Mouse (Mus musculus): ENCODE data around the gene Dsn1. TPM values are rescaled to one million over a fixed set of nuclear protein-coding genes. Genes with fewer than 3 reads are reported as not detected.
A peak's percentile ranks its signal among the peaks of the same experiment; 100 is the strongest.

Gene Dsn1
- polyA plus RNA-seq (2012; fragmentation: generic; extraction: Trizol) = 4.8 TPM

- no peak for TF ChIP-seq TCF3 (IDR thresholded peaks at IDR 0.05; ENCODE audit: insufficient read length, low read depth)
- peak; percentile 89 for TF ChIP-seq POLR2AphosphoS2 (IDR thresholded peaks at IDR 0.05; ENCODE audit: insufficient read length, low read depth)
- no peak for TF ChIP-seq REST (IDR thresholded peaks at IDR 0.05; ENCODE audit: insufficient read depth, insufficient read length)
- TF ChIP-seq SRF (IDR thresholded peaks at IDR 0.05; ENCODE audit: control insufficient read depth, insufficient read length, low read depth) = no peak
- TF ChIP-seq MYOD1 (IDR thresholded peaks at IDR 0.05; ENCODE audit: control insufficient read depth in 1 of 3, insufficient read length in 2 of 3, low read depth in 2 of 3) = no peak
- peak; percentile 84 for TF ChIP-seq POLR2A (IDR thresholded peaks at IDR 0.05; ENCODE audit: insufficient read length, low read depth)
- no peak for TF ChIP-seq TCF12 (IDR thresholded peaks at IDR 0.05; ENCODE audit: insufficient read depth, poor library complexity, severe bottlenecking)
- TF ChIP-seq MYOG (IDR thresholded peaks at IDR 0.05; ENCODE audit: control insufficient read depth in 1 of 3, insufficient read depth in 1 of 3, insufficient read length in 2 of 3, low read depth in 2 of 3) = no peak
- TF ChIP-seq MAX (IDR thresholded peaks at IDR 0.05; ENCODE audit: low read depth) = no peak
- peak; percentile 81 for TF ChIP-seq USF1 (IDR thresholded peaks at IDR 0.05; ENCODE audit: low read depth)
- peak; percentile 91 for TF ChIP-seq E2F4 (IDR thresholded peaks at IDR 0.05; ENCODE audit: insufficient read depth)
- no peak for TF ChIP-seq CEBPB (IDR thresholded peaks at IDR 0.05; ENCODE audit: insufficient read depth, poor library complexity, severe bottlenecking)
- H3K79me2 ChIP-seq (ENCODE audit: control insufficient read depth, insufficient read depth) = peaks cover 10% of the 10 kb centered on the region
- peaks cover 7% of the 10 kb centered on the region for H3K36me3 ChIP-seq (ENCODE audit: control insufficient read depth, insufficient read depth)
- no peaks in the 10 kb centered on the region for H3K27me3 ChIP-seq (ENCODE audit: control insufficient read depth, insufficient read depth, insufficient read length)
- H3K4me3 ChIP-seq = peak within 1 kb of the TSS; percentile 60
- peak within 1 kb of the TSS; percentile 70 for H3K4me2 ChIP-seq (ENCODE audit: low read depth)
- H3ac ChIP-seq (ENCODE audit: control insufficient read depth, insufficient read length) = peak within 1 kb of the TSS; percentile 14
These were observed at the start of gene Dsn1 for GRCm38 (mm10) chr2:157006511-157007233. Gene Dsn1, minus strand, starts transcription at chr2:157007154.

GRCm38 (mm10) chr2:157055721-157056120 lies 48.8 kb upstream of the Dsn1 start:
- H3K36me3 ChIP-seq (ENCODE audit: control insufficient read depth, insufficient read depth) = no peaks in the 10 kb centered on the region
- no peak overlapping the region for H3ac ChIP-seq (ENCODE audit: control insufficient read depth, insufficient read length)

GRCm38 (mm10) chr2:157054816-157055215 lies 47.9 kb upstream of the Dsn1 start:
- H3K36me3 ChIP-seq (ENCODE audit: control insufficient read depth, insufficient read depth) = no peaks in the 10 kb centered on the region
- no peak overlapping the region for H3ac ChIP-seq (ENCODE audit: control insufficient read depth, insufficient read length)
- H3K4me3 ChIP-seq = no peak overlapping the region
- no peaks in the 10 kb centered on the region for H3K27me3 ChIP-seq (ENCODE audit: control insufficient read depth, insufficient read depth, insufficient read length)
- H3K79me2 ChIP-seq (ENCODE audit: control insufficient read depth, insufficient read depth) = peaks cover 9% of the 10 kb centered on the region
- no peak overlapping the region for H3K4me2 ChIP-seq (ENCODE audit: low read depth)
- TF ChIP-seq POLR2A (IDR thresholded peaks at IDR 0.05; ENCODE audit: insufficient read length, low read depth) (no peak), TCF12 (IDR thresholded peaks at IDR 0.05; ENCODE audit: insufficient read depth, poor library complexity, severe bottlenecking) (no peak), REST (IDR thresholded peaks at IDR 0.05; ENCODE audit: insufficient read depth, insufficient read length) (no peak), E2F4 (IDR thresholded peaks at IDR 0.05; ENCODE audit: insufficient read depth) (no peak), USF1 (IDR thresholded peaks at IDR 0.05; ENCODE audit: low read depth) (no peak), MYOD1 (IDR thresholded peaks at IDR 0.05; ENCODE audit: control insufficient read depth in 1 of 3, insufficient read length in 2 of 3, low read depth in 2 of 3) (no peak), TCF3 (IDR thresholded peaks at IDR 0.05; ENCODE audit: insufficient read length, low read depth) (no peak), MAX (IDR thresholded peaks at IDR 0.05; ENCODE audit: low read depth) (no peak), SRF (IDR thresholded peaks at IDR 0.05; ENCODE audit: control insufficient read depth, insufficient read length, low read depth) (no peak), CEBPB (IDR thresholded peaks at IDR 0.05; ENCODE audit: insufficient read depth, poor library complexity, severe bottlenecking) (no peak), POLR2AphosphoS2 (IDR thresholded peaks at IDR 0.05; ENCODE audit: insufficient read length, low read depth) (no peak), MYOG (IDR thresholded peaks at IDR 0.05; ENCODE audit: control insufficient read depth in 1 of 3, insufficient read depth in 1 of 3, insufficient read length in 2 of 3, low read depth in 2 of 3) (no peak)

More at GRCm38 (mm10) chr2:157055721-157056120, 48.8 kb upstream of the Dsn1 start:
- no peaks in the 10 kb centered on the region for H3K27me3 ChIP-seq (ENCODE audit: control insufficient read depth, insufficient read depth, insufficient read length)
- H3K79me2 ChIP-seq (ENCODE audit: control insufficient read depth, insufficient read depth) = peaks cover 17% of the 10 kb centered on the region
- H3K4me3 ChIP-seq = no peak overlapping the region
- H3K4me2 ChIP-seq (ENCODE audit: low read depth) = no peak overlapping the region
- TF ChIP-seq TCF3 (IDR thresholded peaks at IDR 0.05; ENCODE audit: insufficient read length, low read depth) = no peak
- TF ChIP-seq MYOG (IDR thresholded peaks at IDR 0.05; ENCODE audit: control insufficient read depth in 1 of 3, insufficient read depth in 1 of 3, insufficient read length in 2 of 3, low read depth in 2 of 3) = no peak
- no peak for TF ChIP-seq USF1 (IDR thresholded peaks at IDR 0.05; ENCODE audit: low read depth)
- no peak for TF ChIP-seq MYOD1 (IDR thresholded peaks at IDR 0.05; ENCODE audit: control insufficient read depth in 1 of 3, insufficient read length in 2 of 3, low read depth in 2 of 3)
- no peak for TF ChIP-seq TCF12 (IDR thresholded peaks at IDR 0.05; ENCODE audit: insufficient read depth, poor library complexity, severe bottlenecking)
- TF ChIP-seq CEBPB (IDR thresholded peaks at IDR 0.05; ENCODE audit: insufficient read depth, poor library complexity, severe bottlenecking) = no peak
- TF ChIP-seq E2F4 (IDR thresholded peaks at IDR 0.05; ENCODE audit: insufficient read depth) = no peak
- no peak for TF ChIP-seq REST (IDR thresholded peaks at IDR 0.05; ENCODE audit: insufficient read depth, insufficient read length)
- no peak for TF ChIP-seq SRF (IDR thresholded peaks at IDR 0.05; ENCODE audit: control insufficient read depth, insufficient read length, low read depth)
- TF ChIP-seq POLR2AphosphoS2 (IDR thresholded peaks at IDR 0.05; ENCODE audit: insufficient read length, low read depth) = no peak
- TF ChIP-seq MAX (IDR thresholded peaks at IDR 0.05; ENCODE audit: low read depth) = no peak
- no peak for TF ChIP-seq POLR2A (IDR thresholded peaks at IDR 0.05; ENCODE audit: insufficient read length, low read depth)

GRCm38 (mm10) chr2:157054297-157054696 lies 47.3 kb upstream of the Dsn1 start:
- no peak overlapping the region for H3K4me3 ChIP-seq
- no peaks in the 10 kb centered on the region for H3K36me3 ChIP-seq (ENCODE audit: control insufficient read depth, insufficient read depth)
- TF ChIP-seq MYOD1 (IDR thresholded peaks at IDR 0.05; ENCODE audit: control insufficient read depth in 1 of 3, insufficient read length in 2 of 3, low read depth in 2 of 3) (no peak), REST (IDR thresholded peaks at IDR 0.05; ENCODE audit: insufficient read depth, insufficient read length) (no peak), MYOG (IDR thresholded peaks at IDR 0.05; ENCODE audit: control insufficient read depth in 1 of 3, insufficient read depth in 1 of 3, insufficient read length in 2 of 3, low read depth in 2 of 3) (no peak), SRF (IDR thresholded peaks at IDR 0.05; ENCODE audit: control insufficient read depth, insufficient read length, low read depth) (no peak), TCF3 (IDR thresholded peaks at IDR 0.05; ENCODE audit: insufficient read length, low read depth) (no peak), E2F4 (IDR thresholded peaks at IDR 0.05; ENCODE audit: insufficient read depth) (no peak), USF1 (IDR thresholded peaks at IDR 0.05; ENCODE audit: low read depth) (no peak), POLR2AphosphoS2 (IDR thresholded peaks at IDR 0.05; ENCODE audit: insufficient read length, low read depth) (no peak), CEBPB (IDR thresholded peaks at IDR 0.05; ENCODE audit: insufficient read depth, poor library complexity, severe bottlenecking) (no peak), MAX (IDR thresholded peaks at IDR 0.05; ENCODE audit: low read depth) (no peak), TCF12 (IDR thresholded peaks at IDR 0.05; ENCODE audit: insufficient read depth, poor library complexity, severe bottlenecking) (no peak), POLR2A (IDR thresholded peaks at IDR 0.05; ENCODE audit: insufficient read length, low read depth) (no peak)
- H3K4me2 ChIP-seq (ENCODE audit: low read depth) = no peak overlapping the region
- peaks cover 10% of the 10 kb centered on the region for H3K79me2 ChIP-seq (ENCODE audit: control insufficient read depth, insufficient read depth)
- no peaks in the 10 kb centered on the region for H3K27me3 ChIP-seq (ENCODE audit: control insufficient read depth, insufficient read depth, insufficient read length)
- no peak overlapping the region for H3ac ChIP-seq (ENCODE audit: control insufficient read depth, insufficient read length)
